Mouse (Mus musculus): Measurements from ENCODE around the gene Unc79.

DNA sequence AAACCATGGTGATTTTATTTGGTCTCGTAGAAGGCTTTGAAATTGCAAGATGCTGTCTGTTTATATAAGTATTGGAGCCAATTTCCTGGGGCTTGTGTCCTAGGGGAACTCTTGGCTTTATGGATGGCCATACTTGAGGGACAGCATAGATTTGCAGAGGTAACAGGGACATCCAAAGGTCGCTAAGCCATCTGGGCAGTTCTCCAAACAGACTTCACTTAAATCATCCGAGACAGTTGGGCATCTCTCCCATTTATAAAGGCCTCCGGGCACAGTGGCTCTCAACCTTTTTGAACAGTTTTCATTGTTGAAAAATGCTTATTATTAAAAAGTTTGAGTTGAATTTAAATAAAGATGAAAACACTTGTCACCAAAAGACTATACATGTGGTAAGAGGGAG lies 59.8 kb downstream of the Unc79 start:
- TF ChIP-seq CTCF (IDR thresholded peaks at IDR 0.05; ENCODE audit: low read depth) (no peak), EP300 (IDR thresholded peaks at IDR 0.05; ENCODE audit: low read depth) (no peak)
